Mouse (Mus musculus) heart, postnatal 0 days (tissue): ENCODE results near the gene Stxbp6. TPM values are rescaled to one million over a fixed set of nuclear protein-coding genes. Genes with fewer than 3 reads are reported as not detected.

Experiments
- ATAC-seq: fragments of 200-750 bp; cut with Nextera tagmentation; 2 replicates; pipeline ENCODE4 v1.8.0; 2017; ENCODE audit warnings: low read depth, moderate number of reproducible peaks, moderate library complexity; ENCODE audit not compliant: insufficient read depth
- DNase-seq: peaks from one replicate; pipeline ENCODE4 v3.0.0-alpha.2; 2016; ENCODE audit warnings: low spot score
- H3K27ac ChIP-seq: fragments of 300-500 bp; sonication (generic); 2 replicates; pipeline ENCODE4 v1.5.1; 2014; ENCODE audit warnings: low read depth, mild to moderate bottlenecking
- H3K27me3 ChIP-seq: fragments of 300-500 bp; sonication (generic); 2 replicates; pipeline ENCODE4 v1.6.1; 2014; ENCODE audit warnings: low read length, mixed read lengths; ENCODE audit not compliant: control insufficient read depth, insufficient read depth
- H3K36me3 ChIP-seq: fragments of 300-500 bp; sonication (generic); replicated peaks from 2 replicates; pipeline ENCODE4 v1.6.1; 2014; ENCODE audit warnings: low read length, mixed read lengths; ENCODE audit not compliant: control insufficient read depth, insufficient read depth
- H3K4me1 ChIP-seq: fragments of 300-500 bp; sonication (generic); 2 replicates; pipeline ENCODE4 v1.6.1; 2014; ENCODE audit warnings: antibody characterized with exemption; ENCODE audit not compliant: control insufficient read depth, insufficient read depth
- H3K4me2 ChIP-seq: fragments of 300-500 bp; sonication (generic); 2 replicates; pipeline ENCODE4 v1.6.1; 2014; ENCODE audit warnings: low read depth, mild to moderate bottlenecking, low read length, moderate library complexity
- H3K4me3 ChIP-seq: fragments of 300-500 bp; sonication (generic); 2 replicates; pipeline ENCODE4 v1.5.1; 2014; ENCODE audit warnings: low read depth, low read length
- H3K9ac ChIP-seq: fragments of 300-500 bp; sonication (generic); replicated peaks from 2 replicates; pipeline ENCODE4 v1.6.1; 2014; ENCODE audit warnings: low read depth, low read length, mixed read lengths
- H3K9me3 ChIP-seq: fragments of 300-500 bp; sonication (generic); replicated peaks from 2 replicates; pipeline ENCODE4 v1.6.1; 2016; ENCODE audit warnings: low read length; ENCODE audit not compliant: control insufficient read depth
- CTCF ChIP-seq: IDR thresholded peaks from 2 replicates; pipeline ENCODE4 v1.5.1; 2016; ENCODE audit warnings: antibody characterized with exemption, control low read depth, low read depth
- EP300 ChIP-seq: IDR thresholded peaks from 2 replicates; pipeline ENCODE4 v1.6.1; 2016; ENCODE audit warnings: antibody characterized with exemption, low read depth
- WGBS: fragments of 180-500 bp; shearing (Covaris S2); extraction: QIAGEN DNeasy Blood & Tissue Kit; methylation state at CpG from one replicate; pipeline ENCODE4 v1.1.7; 2014; 5-methylcytosine and 5-hydroxymethylcytosine counted together
- polyA plus RNA-seq: library from polyadenylated mRNA; unstranded; fragments of >200 nt; fragmentation: Nextera tagmentation; extraction: Ambion mirVana; gene quantifications from 2 replicates; pipeline ENCODE4 v1.2.1, GENCODE M21; 2015
- total RNA-seq: library from RNA; depleted of rRNA; stranded (reverse); fragments of >200 nt; gene quantifications from 2 replicates; pipeline ENCODE4 v1.2.3, GENCODE M21; 2014; ENCODE audit warnings: low replicate concordance

Gene Stxbp6
- total and polyA plus RNA-seq, 2 experiments from 2014 or later: 8.0 to 9.1 TPM

GRCm38 (mm10) chr12:44996274-44996673, 78.2 kb downstream of the Stxbp6 start:
- TF ChIP-seq CTCF (no peak), EP300 (no peak)
- DNase-seq (no peak), ATAC-seq (no peak)
- Histone ChIP-seq H3K27me3 (no peaks in the 10 kb centered on the region), H3K4me3 (no peak overlapping the region), H3K4me2 (no peak overlapping the region), H3K36me3 (no peaks in the 10 kb centered on the region), H3K27ac (no peak overlapping the region), H3K9me3 (no peaks in the 10 kb centered on the region), H3K9ac (no peak overlapping the region), H3K4me1 (0 out of 2 replicates have a peak, but pooled peaks cover under 1% of the 10 kb centered on the region)
- WGBS: 84% methylated on average over 2 of the region's 2 CpGs

- DNase-seq (peak; percentile 53), ATAC-seq (peak; percentile 49; the same call in 1 of the 2 replicates)
- TF ChIP-seq CTCF: no peak
- no peak for TF ChIP-seq EP300
- no peak overlapping the region for H3K4me3 ChIP-seq
- no peaks in the 10 kb centered on the region for H3K9me3 ChIP-seq
- H3K27me3 ChIP-seq: no peaks in the 10 kb centered on the region
- no peak overlapping the region for H3K4me2 ChIP-seq
- H3K36me3 ChIP-seq: no peaks in the 10 kb centered on the region
- no peak overlapping the region for H3K9ac ChIP-seq
- H3K4me1 ChIP-seq: peaks cover 16% of the 10 kb centered on the region; the same call in 1 of the 2 replicates
- peak overlapping the region; percentile 55; the same call in 1 of the 2 replicates for H3K27ac ChIP-seq
- WGBS: 63% methylated on average over 3 of the region's 3 CpGs
These were observed 81.1 kb downstream of the Stxbp6 start for GRCm38 (mm10) chr12:44993391-44993790.

- Histone ChIP-seq H3K4me1 (peaks cover 16% of the 10 kb centered on the region; the same call in 1 of the 2 replicates), H3K36me3 (no peaks in the 10 kb centered on the region), H3K9me3 (no peaks in the 10 kb centered on the region), H3K9ac (no peak overlapping the region), H3K4me3 (no peak overlapping the region), H3K4me2 (no peak overlapping the region), H3K27me3 (no peaks in the 10 kb centered on the region), H3K27ac (peak overlapping the region; percentile 55)
- ATAC-seq: no peak
- no peak for DNase-seq
- 45% methylated on average over 4 of the region's 4 CpGs for WGBS
- TF ChIP-seq EP300 (no peak), CTCF (no peak)
These were observed 81.7 kb downstream of the Stxbp6 start for GRCm38 (mm10) chr12:44992847-44993246.

GRCm38 (mm10) chr12:44990379-44990778, 84.1 kb downstream of the Stxbp6 start:
- Histone ChIP-seq H3K27ac (peak overlapping the region; percentile 30; the same call in 1 of the 2 replicates), H3K4me1 (peaks cover 21% of the 10 kb centered on the region), H3K36me3 (no peaks in the 10 kb centered on the region), H3K4me3 (no peak overlapping the region), H3K9ac (no peak overlapping the region), H3K4me2 (no peak overlapping the region), H3K27me3 (no peaks in the 10 kb centered on the region), H3K9me3 (no peaks in the 10 kb centered on the region)
- TF ChIP-seq CTCF (no peak), EP300 (no peak)
- DNase-seq: no peak
- 37% methylated on average over 9 of the region's 9 CpGs for WGBS
- no peak for ATAC-seq

- TF ChIP-seq CTCF: no peak
- no peak for TF ChIP-seq EP300
- no peak overlapping the region for H3K27ac ChIP-seq
- no peak overlapping the region for H3K4me2 ChIP-seq
- peaks cover 21% of the 10 kb centered on the region for H3K4me1 ChIP-seq
- no peaks in the 10 kb centered on the region for H3K9me3 ChIP-seq
- no peak for ATAC-seq
- H3K4me3 ChIP-seq: no peak overlapping the region
- no peak for DNase-seq
- no peak overlapping the region for H3K9ac ChIP-seq
- no peaks in the 10 kb centered on the region for H3K27me3 ChIP-seq
- 79% methylated on average over 4 of the region's 4 CpGs for WGBS
- no peaks in the 10 kb centered on the region for H3K36me3 ChIP-seq
These were observed 85.5 kb downstream of the Stxbp6 start for GRCm38 (mm10) chr12:44989011-44989410.

GRCm38 (mm10) chr12:44987762-44988161, 86.7 kb downstream of the Stxbp6 start:
- H3K36me3 ChIP-seq: no peaks in the 10 kb centered on the region
- 22% methylated on average over 1 of the region's 1 CpGs for WGBS
- no peaks in the 10 kb centered on the region for H3K27me3 ChIP-seq
- no peak overlapping the region for H3K27ac ChIP-seq
- H3K9me3 ChIP-seq: no peaks in the 10 kb centered on the region
- H3K9ac ChIP-seq: no peak overlapping the region
- DNase-seq: no peak
- H3K4me1 ChIP-seq: peaks cover 21% of the 10 kb centered on the region
- no peak for ATAC-seq
- TF ChIP-seq EP300 (no peak), CTCF (no peak)
- H3K4me2 ChIP-seq: no peak overlapping the region
- H3K4me3 ChIP-seq: no peak overlapping the region
